Mouse (Mus musculus) liver, adult 2 months (tissue): ENCODE measurements around the gene Paqr4.

Experiments used
- CTCF ChIP-seq: fragments of 200-500 bp; IDR thresholded peaks from 2 replicates; pipeline ENCODE4 v1.5.1; 2011; ENCODE audit warnings: low read depth, low read length, control low read depth
- POLR2A ChIP-seq: fragments of 200-500 bp; IDR thresholded peaks from 2 replicates; pipeline ENCODE4 v1.6.1; 2011; ENCODE audit warnings: low read length, control low read depth; ENCODE audit not compliant: insufficient read depth; ENCODE audit errors: extremely low read depth

- TF ChIP-seq CTCF: no peak
- TF ChIP-seq POLR2A: no peak
Observed at GRCm38 (mm10) chr17:23694491-23694890, 46.2 kb downstream of the Paqr4 start.
